Mouse (Mus musculus) ES-Bruce4 (cell line): Measurements from ENCODE around the gene Nin. TPM values are rescaled to one million over a fixed set of nuclear protein-coding genes. Genes with fewer than 3 reads are reported as not detected.

Experiments
- H3K27ac ChIP-seq: 2 replicates; pipeline ENCODE4 v1.5.1; 2012; ENCODE audit warnings: low read length, inconsistent platforms; ENCODE audit not compliant: insufficient read depth
- H3K27me3 ChIP-seq: 2 replicates; pipeline ENCODE4 v1.6.1; 2012; ENCODE audit warnings: mild to moderate bottlenecking, low read length, inconsistent platforms; ENCODE audit not compliant: control insufficient read depth, poor library complexity, insufficient read depth, severe bottlenecking
- H3K36me3 ChIP-seq: 2 replicates; pipeline ENCODE4 v1.6.1; 2012; ENCODE audit warnings: inconsistent platforms, mild to moderate bottlenecking, low read length, moderate library complexity; ENCODE audit not compliant: control insufficient read depth, poor library complexity, insufficient read depth, severe bottlenecking
- H3K4me1 ChIP-seq: one replicate; pipeline ENCODE4 v1.8.1; 2011; ENCODE audit warnings: low read length; ENCODE audit not compliant: control insufficient read depth, insufficient read depth
- H3K4me3 ChIP-seq: 2 replicates; pipeline ENCODE4 v1.5.1; 2011; ENCODE audit warnings: low read depth, mild to moderate bottlenecking, low read length
- H3K9ac ChIP-seq: 2 replicates; pipeline ENCODE4 v1.6.1; 2012; ENCODE audit warnings: low read depth, mild to moderate bottlenecking, inconsistent platforms; ENCODE audit not compliant: poor library complexity, severe bottlenecking
- H3K9me3 ChIP-seq: replicated peaks from 2 replicates; pipeline ENCODE4 v1.6.1; 2012; ENCODE audit warnings: mild to moderate bottlenecking, low read length, inconsistent platforms; ENCODE audit not compliant: control insufficient read depth, poor library complexity, insufficient read depth, severe bottlenecking
- CTCF ChIP-seq: IDR thresholded peaks from one replicate; pipeline ENCODE4 v1.8.1; 2011; ENCODE audit warnings: low read depth, low read length
- EP300 ChIP-seq: IDR thresholded peaks from 2 replicates; pipeline ENCODE4 v1.6.1; 2011; ENCODE audit warnings: low read depth, low read length; ENCODE audit not compliant: insufficient read depth
- POLR2A ChIP-seq: IDR thresholded peaks from one replicate; pipeline ENCODE4 v1.8.1; 2011; ENCODE audit warnings: low read length; ENCODE audit not compliant: insufficient read depth
- polyA plus RNA-seq: library from polyadenylated mRNA; stranded (reverse); fragments of >200 nt; gene quantifications from 2 replicates; pipeline ENCODE4 v1.2.4, GENCODE M21; 2011; ENCODE audit warnings: low read depth; ENCODE audit not compliant: missing spikeins, insufficient read depth, insufficient read length

Nin gene
- polyA plus RNA-seq, 1 experiment = 7.3 TPM

DNA sequence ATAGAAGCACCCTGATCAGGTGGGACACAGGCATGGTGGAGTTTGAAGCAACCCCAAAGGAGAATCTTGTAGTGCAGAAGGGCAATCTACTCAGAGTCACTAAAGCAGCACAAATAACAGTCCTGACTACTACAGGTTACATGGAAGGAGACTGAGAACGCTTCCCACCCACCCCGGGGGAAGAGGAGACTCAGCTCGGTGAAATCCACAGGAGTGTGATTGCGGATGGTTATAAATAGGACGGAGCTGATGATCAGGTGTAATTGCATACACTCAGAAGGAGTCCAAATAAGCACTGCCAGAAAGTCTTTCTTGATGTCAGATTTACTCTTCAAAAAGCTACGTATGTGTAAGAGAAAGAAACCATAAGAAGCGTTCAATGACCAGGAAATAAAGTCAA lies 15.6 kb downstream of the Nin start:
- Histone ChIP-seq H3K27me3 (no peaks in the 10 kb centered on the region), H3K9me3 (no peaks in the 10 kb centered on the region), H3K4me3 (no peak overlapping the region), H3K36me3 (no peaks in the 10 kb centered on the region), H3K9ac (no peak overlapping the region), H3K4me1 (peaks cover 2% of the 10 kb centered on the region), H3K27ac (no peak overlapping the region)
- no peak for TF ChIP-seq POLR2A
- TF ChIP-seq EP300 = no peak
- no peak for TF ChIP-seq CTCF

DNA sequence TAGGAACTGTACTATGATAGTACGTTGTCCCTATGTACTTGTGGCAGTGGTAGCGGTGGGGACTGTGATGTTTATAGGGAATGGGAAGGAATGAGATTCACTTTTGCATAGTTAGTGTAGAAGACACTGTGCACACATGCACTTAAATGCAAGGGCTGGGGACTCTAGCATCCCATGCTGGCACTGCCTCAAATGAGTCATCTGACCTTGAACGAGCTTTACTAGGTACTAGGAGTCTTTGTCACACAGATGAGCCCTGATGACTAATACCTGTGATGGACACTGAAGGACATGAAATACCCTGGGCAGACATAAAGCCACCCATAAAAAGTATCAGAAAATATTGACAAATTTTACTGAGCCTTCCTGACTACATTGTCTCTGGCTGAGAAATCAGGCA lies 16.2 kb downstream of the Nin start:
- Histone ChIP-seq H3K27me3 (no peaks in the 10 kb centered on the region), H3K4me3 (no peak overlapping the region), H3K9ac (no peak overlapping the region), H3K27ac (no peak overlapping the region), H3K9me3 (no peaks in the 10 kb centered on the region), H3K4me1 (peaks cover 2% of the 10 kb centered on the region), H3K36me3 (no peaks in the 10 kb centered on the region)
- TF ChIP-seq EP300 (no peak), CTCF (no peak), POLR2A (no peak)

DNA sequence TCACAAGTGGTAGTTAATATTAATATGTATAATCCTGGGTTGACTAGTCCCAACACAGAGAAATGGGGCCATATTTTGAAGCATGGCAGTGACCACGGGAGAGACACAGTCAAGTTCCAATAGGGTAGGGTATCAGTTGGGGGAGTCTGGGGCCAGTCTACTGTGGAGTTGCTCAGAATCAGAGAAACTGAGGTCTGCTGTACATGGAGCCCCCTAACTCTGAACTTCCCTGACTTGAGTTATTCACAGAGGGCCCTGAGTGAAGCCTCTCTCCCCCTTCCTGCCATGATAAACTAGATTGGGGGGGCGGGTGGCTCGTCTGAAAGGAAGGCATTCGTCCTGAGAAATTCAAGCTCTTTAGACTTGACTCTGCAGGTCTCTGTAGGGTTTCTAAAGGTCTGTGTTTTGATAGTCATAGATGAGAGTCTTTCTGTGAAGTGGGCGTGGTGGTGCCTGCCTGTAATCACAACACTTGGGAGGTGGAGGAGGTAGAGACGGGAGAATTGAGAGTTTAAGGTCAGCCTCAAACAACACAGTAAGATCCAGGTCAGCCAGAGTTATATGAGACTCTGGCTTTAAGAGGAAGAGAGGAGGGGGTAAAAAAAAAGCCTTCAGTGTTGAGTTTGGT lies 20.1 kb downstream of the Nin start:
- Histone ChIP-seq H3K4me3 (no peak overlapping the region), H3K27ac (no peak overlapping the region), H3K27me3 (no peaks in the 10 kb centered on the region), H3K9ac (no peak overlapping the region), H3K4me1 (peaks cover 2% of the 10 kb centered on the region), H3K9me3 (no peaks in the 10 kb centered on the region), H3K36me3 (no peaks in the 10 kb centered on the region)
- TF ChIP-seq EP300 = no peak
- TF ChIP-seq POLR2A = no peak
- TF ChIP-seq CTCF = no peak

DNA sequence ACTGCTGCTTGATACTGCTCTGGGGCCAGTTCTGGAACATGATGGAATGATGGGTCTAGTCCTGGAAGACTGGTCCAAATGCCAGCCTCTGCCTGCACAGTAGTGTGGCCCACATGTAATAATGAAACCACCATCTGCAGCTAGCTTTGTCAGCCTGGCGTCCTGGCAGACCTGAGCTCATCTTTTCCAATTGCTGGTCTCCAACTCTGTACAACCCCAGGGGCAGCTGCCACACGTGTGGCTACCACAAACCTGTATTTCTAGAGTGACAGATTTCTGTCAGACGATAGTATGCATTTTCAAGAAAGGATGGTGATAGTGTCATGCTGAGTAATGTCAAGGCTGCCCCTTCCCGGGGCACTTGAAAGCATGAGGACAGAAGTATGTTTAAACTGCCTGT lies 25.2 kb downstream of the Nin start:
- Histone ChIP-seq H3K4me3 (no peak overlapping the region), H3K36me3 (no peaks in the 10 kb centered on the region), H3K27me3 (no peaks in the 10 kb centered on the region), H3K9me3 (no peaks in the 10 kb centered on the region), H3K27ac (no peak overlapping the region), H3K9ac (no peak overlapping the region), H3K4me1 (no peaks in the 10 kb centered on the region)
- TF ChIP-seq POLR2A (no peak), CTCF (no peak), EP300 (no peak)

DNA sequence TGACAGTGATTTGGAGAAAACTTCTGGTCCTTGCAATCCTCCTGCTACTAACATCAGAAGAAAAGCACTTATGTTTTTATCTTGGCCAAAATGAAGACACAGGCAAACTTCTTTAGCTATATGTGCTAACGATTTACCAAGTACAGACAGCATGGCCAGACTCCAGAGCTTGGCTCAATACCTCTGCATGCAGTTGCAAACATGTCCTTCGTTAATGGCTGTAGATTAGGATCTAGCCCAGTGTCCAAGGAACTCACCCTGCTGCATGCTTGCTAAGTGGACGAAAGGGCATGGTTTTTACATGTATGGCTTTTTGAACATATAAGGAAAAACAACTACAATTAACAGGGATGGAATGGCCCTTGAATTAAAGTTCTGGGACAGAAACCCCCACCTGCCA lies 28.2 kb downstream of the Nin start:
- TF ChIP-seq CTCF = no peak
- TF ChIP-seq EP300 = no peak
- no peak for TF ChIP-seq POLR2A
- no peaks in the 10 kb centered on the region for H3K27me3 ChIP-seq
- no peak overlapping the region for H3K4me3 ChIP-seq
- no peaks in the 10 kb centered on the region for H3K4me1 ChIP-seq
- H3K27ac ChIP-seq = no peak overlapping the region
- H3K9ac ChIP-seq = no peak overlapping the region
- no peaks in the 10 kb centered on the region; the same call in 1 of the 2 replicates for H3K9me3 ChIP-seq
- H3K36me3 ChIP-seq = no peaks in the 10 kb centered on the region

DNA sequence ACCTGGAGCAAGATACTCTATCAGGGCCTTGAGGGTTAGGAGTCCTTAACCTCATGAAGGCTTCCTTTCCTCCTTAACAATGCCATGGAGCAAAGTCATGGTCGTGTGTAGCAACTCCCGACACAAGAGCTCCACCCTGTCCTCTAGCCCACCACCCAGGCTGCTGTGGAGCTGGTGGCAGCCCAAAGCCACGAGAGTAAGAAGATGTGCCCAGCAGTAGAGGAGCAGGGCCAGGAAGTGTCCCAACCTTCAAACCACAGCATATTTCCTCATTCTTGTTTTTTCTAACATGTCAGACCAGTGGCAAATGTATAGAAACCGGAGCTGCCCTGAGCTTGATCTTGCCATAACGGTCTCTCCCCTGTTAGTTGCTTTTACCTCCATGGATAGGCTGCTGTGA lies 29.3 kb downstream of the Nin start:
- Histone ChIP-seq H3K9me3 (no peaks in the 10 kb centered on the region; the same call in 1 of the 2 replicates), H3K4me1 (no peaks in the 10 kb centered on the region), H3K36me3 (no peaks in the 10 kb centered on the region), H3K27me3 (no peaks in the 10 kb centered on the region), H3K27ac (no peak overlapping the region), H3K4me3 (no peak overlapping the region), H3K9ac (no peak overlapping the region)
- TF ChIP-seq CTCF = no peak
- TF ChIP-seq POLR2A = no peak
- no peak for TF ChIP-seq EP300
